Mouse (Mus musculus) cerebellum, adult 11 months (tissue): Measurements from ENCODE around the gene Lca5.

ENCODE experiments used
- DNase-seq: peaks from one replicate; pipeline ENCODE4 v3.0.0; 2022

The Lca5 gene

GRCm38 (mm10) chr9:83440392-83441357, at the start of gene Lca5:
Lca5 (minus strand) TSS chr9:83441127.
- peak; percentile 95 for DNase-seq

GRCm38 (mm10) chr9:83488491-83489210, 47.7 kb upstream of the Lca5 start:
- peak; percentile 31 for DNase-seq

GRCm38 (mm10) chr9:83487771-83488470, 47.0 kb upstream of the Lca5 start:
- peak; percentile 33 for DNase-seq

GRCm38 (mm10) chr9:83485966-83486365, 45.0 kb upstream of the Lca5 start:
- DNase-seq: no peak

GRCm38 (mm10) chr9:83485357-83485756, 44.4 kb upstream of the Lca5 start:
- no peak for DNase-seq

GRCm38 (mm10) chr9:83483419-83483818, 42.5 kb upstream of the Lca5 start:
- no peak for DNase-seq

- DNase-seq: no peak
These were observed 41.4 kb upstream of the Lca5 start for GRCm38 (mm10) chr9:83482176-83482949.

- DNase-seq: no peak
These were observed 28.9 kb upstream of the Lca5 start for GRCm38 (mm10) chr9:83469871-83470270.

- DNase-seq: peak; percentile 65
These were observed 6.8 kb upstream of the Lca5 start for GRCm38 (mm10) chr9:83447771-83448170.

GRCm38 (mm10) chr9:83447176-83447575, 6.2 kb upstream of the Lca5 start:
- DNase-seq: no peak

GRCm38 (mm10) chr9:83437621-83438020, 3.3 kb downstream of the Lca5 start:
- no peak for DNase-seq

GRCm38 (mm10) chr9:83434489-83434888, 6.4 kb downstream of the Lca5 start:
- no peak for DNase-seq

GRCm38 (mm10) chr9:83433661-83434060, 7.3 kb downstream of the Lca5 start:
- no peak for DNase-seq

GRCm38 (mm10) chr9:83427926-83428325, 13.0 kb downstream of the Lca5 start:
- DNase-seq: no peak

GRCm38 (mm10) chr9:83418965-83419364, 22.0 kb downstream of the Lca5 start:
- DNase-seq: no peak

GRCm38 (mm10) chr9:83413046-83413445, 27.9 kb downstream of the Lca5 start:
- DNase-seq: no peak

GRCm38 (mm10) chr9:83405150-83405549, 35.8 kb downstream of the Lca5 start:
- no peak for DNase-seq

GRCm38 (mm10) chr9:83400783-83401182, 40.1 kb downstream of the Lca5 start:
- no peak for DNase-seq

GRCm38 (mm10) chr9:83399414-83399813, 41.5 kb downstream of the Lca5 start:
- DNase-seq: no peak

- no peak for DNase-seq
These were observed 42.7 kb downstream of the Lca5 start for GRCm38 (mm10) chr9:83398260-83398659.

- DNase-seq: no peak
These were observed 45.5 kb downstream of the Lca5 start for GRCm38 (mm10) chr9:83395456-83395855.

- no peak for DNase-seq
These were observed 48.9 kb downstream of the Lca5 start for GRCm38 (mm10) chr9:83391996-83392395.
